Mouse (Mus musculus) heart, embryonic 10.5 days (tissue): ENCODE measurements around the gene Ninl. TPM values are rescaled to one million over a fixed set of nuclear protein-coding genes. Genes with fewer than 3 reads are reported as not detected.
A peak's percentile ranks its signal among the peaks of the same experiment; 100 is the strongest.

ENCODE experiments used
- DNase-seq: peaks from one replicate; pipeline ENCODE4 v3.0.0-alpha.2; 2017; ENCODE audit warnings: low spot score
- H3K27ac ChIP-seq: fragments of 300-500 bp; sonication (generic); 2 replicates; pipeline ENCODE4 v1.5.1; 2016; ENCODE audit warnings: mild to moderate bottlenecking
- H3K27me3 ChIP-seq: fragments of 300-500 bp; sonication (generic); 2 replicates; pipeline ENCODE4 v1.6.1; 2016; ENCODE audit warnings: mild to moderate bottlenecking; ENCODE audit not compliant: poor library complexity, insufficient read depth, severe bottlenecking
- H3K36me3 ChIP-seq: fragments of 300-500 bp; sonication (generic); 2 replicates; pipeline ENCODE4 v1.6.1; 2016; ENCODE audit warnings: mild to moderate bottlenecking, moderate library complexity
- H3K4me1 ChIP-seq: fragments of 300-500 bp; sonication (generic); 2 replicates; pipeline ENCODE4 v1.6.1; 2016; ENCODE audit warnings: mild to moderate bottlenecking
- H3K4me3 ChIP-seq: fragments of 300-500 bp; sonication (generic); 2 replicates; pipeline ENCODE4 v1.5.1; 2016; ENCODE audit warnings: mild to moderate bottlenecking, moderate library complexity
- H3K9me3 ChIP-seq: fragments of 300-500 bp; sonication (generic); 2 replicates; pipeline ENCODE4 v1.6.1; 2016; ENCODE audit warnings: mild to moderate bottlenecking, moderate library complexity
- WGBS: fragments of 180-500 bp; shearing (Covaris S2); methylation state at CpG from one replicate; pipeline ENCODE4 v1.1.7; 2016; 5-methylcytosine and 5-hydroxymethylcytosine counted together
- polyA plus RNA-seq: library from polyadenylated mRNA; unstranded; fragments of >200 nt; fragmentation: Nextera tagmentation; extraction: Ambion mirVana; gene quantifications from 2 replicates; pipeline ENCODE4 v1.2.1, GENCODE M21; 2016

Ninl gene
- polyA plus RNA-seq, 1 experiment from 2014 or later: 10.9 TPM

DNA sequence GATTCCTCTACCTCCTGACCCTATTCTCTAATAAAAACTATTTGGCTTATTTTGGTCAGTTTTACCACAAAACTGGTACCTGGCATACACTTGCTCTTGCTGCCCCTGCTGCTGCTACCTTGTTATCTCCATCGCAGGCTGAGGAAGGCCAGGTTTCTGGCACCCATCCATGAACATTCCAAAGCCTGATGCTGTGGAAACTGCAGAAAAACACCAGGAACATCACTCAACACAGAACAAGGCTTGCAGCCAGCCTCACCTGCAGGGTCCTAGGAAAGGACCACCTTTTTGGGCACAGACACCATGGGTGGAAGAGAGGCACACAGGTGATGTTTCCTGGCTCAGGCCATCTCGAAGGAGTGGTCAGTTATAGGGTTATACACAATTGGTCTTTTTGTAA is 48.7 kb downstream of the Ninl start:
- Histone ChIP-seq H3K27ac (no peak overlapping the region), H3K27me3 (no peaks in the 10 kb centered on the region), H3K4me1 (peaks cover 5% of the 10 kb centered on the region; the same call in 1 of the 2 replicates), H3K36me3 (no peaks in the 10 kb centered on the region), H3K9me3 (no peaks in the 10 kb centered on the region), H3K4me3 (no peak overlapping the region)
- DNase-seq: peak; percentile 69
- WGBS: 82% methylated on average over 2 of the region's 2 CpGs

DNA sequence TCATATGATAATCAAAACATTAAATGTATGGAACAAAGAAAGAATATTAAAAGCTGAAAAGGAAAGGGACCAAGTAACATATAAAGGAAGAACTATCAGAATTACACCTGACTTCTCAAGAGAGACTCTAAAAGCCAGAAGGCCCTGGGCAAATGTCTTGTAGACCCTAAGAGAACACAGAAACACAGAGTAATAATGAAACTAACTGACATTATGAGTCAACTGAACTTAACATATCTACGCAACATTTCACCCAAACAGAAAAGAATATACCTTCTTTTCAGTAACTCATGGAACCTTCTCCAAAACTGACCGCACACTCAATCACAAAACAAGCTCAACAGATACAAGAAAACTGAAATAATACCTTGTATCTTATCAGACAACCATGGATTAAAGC is 53.8 kb downstream of the Ninl start:
- WGBS: 89% methylated on average over 2 of the region's 2 CpGs
- H3K27me3 ChIP-seq: no peaks in the 10 kb centered on the region

DNA sequence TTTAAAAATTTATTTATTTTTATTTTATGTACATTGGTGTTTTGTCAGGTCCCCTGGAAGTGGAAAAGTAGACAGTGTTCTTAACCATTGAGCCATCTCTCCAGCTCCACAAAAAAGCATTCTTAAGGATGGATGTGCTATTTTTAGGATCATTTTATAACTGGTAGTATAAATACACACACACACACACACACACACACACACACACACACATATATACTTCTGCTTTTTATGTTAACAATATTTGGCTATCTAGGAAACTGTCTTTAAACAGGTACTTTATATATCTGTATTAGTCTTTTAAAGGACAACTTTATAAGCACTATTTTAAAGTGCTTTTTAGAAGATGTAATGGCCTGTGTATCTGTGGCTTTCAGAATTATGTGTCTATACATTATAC is 57.1 kb downstream of the Ninl start:
- 0 out of 2 replicates have a peak, but pooled peaks cover 3% of the 10 kb centered on the region for H3K36me3 ChIP-seq
- H3K27me3 ChIP-seq: no peaks in the 10 kb centered on the region
- DNase-seq: no peak

More for the DNA sequence above, 53.8 kb downstream of the Ninl start:
- Histone ChIP-seq H3K36me3 (no peaks in the 10 kb centered on the region), H3K4me1 (peaks cover 5% of the 10 kb centered on the region), H3K9me3 (no peaks in the 10 kb centered on the region), H3K4me3 (no peak overlapping the region), H3K27ac (no peak overlapping the region)
- no peak for DNase-seq

GRCm38 (mm10) chr2:150981524-150981923 is 57.7 kb downstream of the Ninl start:
- DNase-seq: peak; percentile 68
- Histone ChIP-seq H3K4me1 (peaks cover 3% of the 10 kb centered on the region; the same call in 1 of the 2 replicates), H3K9me3 (no peaks in the 10 kb centered on the region), H3K27me3 (no peaks in the 10 kb centered on the region), H3K27ac (no peak overlapping the region), H3K36me3 (0 out of 2 replicates have a peak, but pooled peaks cover 3% of the 10 kb centered on the region), H3K4me3 (no peak overlapping the region)
- WGBS: 47% methylated on average over 7 of the region's 7 CpGs

More for the DNA sequence above, 57.1 kb downstream of the Ninl start:
- no peaks in the 10 kb centered on the region for H3K9me3 ChIP-seq
- H3K27ac ChIP-seq: no peak overlapping the region
- no peak overlapping the region for H3K4me3 ChIP-seq
- H3K4me1 ChIP-seq: peaks cover 3% of the 10 kb centered on the region; the same call in 1 of the 2 replicates

DNA sequence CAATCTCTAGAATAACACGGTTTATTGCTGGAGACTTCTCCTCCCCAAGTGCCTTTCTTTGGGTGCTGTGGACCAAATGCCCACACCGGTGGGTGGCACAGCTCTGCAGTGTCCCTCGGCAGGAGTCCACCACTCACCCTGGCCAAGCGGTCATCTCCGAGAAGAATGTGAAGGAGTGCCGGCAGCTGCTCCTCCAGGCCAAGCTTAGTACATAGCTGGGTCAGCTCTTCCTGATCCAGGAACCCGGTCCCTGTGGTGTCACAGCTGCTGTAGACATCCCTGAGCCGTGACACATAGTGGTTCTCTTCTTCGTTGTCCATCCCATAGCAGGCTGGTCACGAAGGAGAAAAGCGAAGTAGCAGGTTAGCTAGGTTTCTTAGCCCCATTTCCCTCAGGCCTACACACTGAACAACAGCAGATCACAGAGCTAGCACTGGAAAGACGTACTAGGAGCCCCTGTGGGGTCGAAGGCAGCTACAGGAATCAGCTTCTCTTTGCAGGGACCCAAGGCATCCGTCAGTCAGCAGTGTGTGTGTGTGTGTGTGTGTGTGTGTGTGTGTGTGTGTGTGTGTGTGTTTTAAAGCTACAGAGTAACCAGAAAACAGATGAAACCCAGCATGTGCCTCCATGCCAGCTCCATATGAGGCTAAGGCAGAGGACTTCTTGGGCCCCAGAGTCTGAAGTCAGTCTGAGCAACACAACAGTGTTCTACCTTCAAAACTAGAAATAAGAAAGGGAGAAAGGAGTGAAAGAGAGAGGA is 59.1 kb downstream of the Ninl start:
- H3K36me3 ChIP-seq: peaks cover 12% of the 10 kb centered on the region; the same call in 1 of the 2 replicates
- 0 out of 2 replicates have a peak overlapping the region, but pooled peaks have one; percentile 3 for H3K27ac ChIP-seq
- WGBS: 79% methylated on average over 14 of the region's 14 CpGs
- no peak overlapping the region for H3K4me3 ChIP-seq
- H3K9me3 ChIP-seq: no peaks in the 10 kb centered on the region
- H3K27me3 ChIP-seq: no peaks in the 10 kb centered on the region
- peak; percentile 76 for DNase-seq
- H3K4me1 ChIP-seq: peaks cover 11% of the 10 kb centered on the region

- WGBS: 74% methylated on average over 3 of the region's 3 CpGs
- H3K27ac ChIP-seq: peak overlapping the region; percentile 22; the same call in 1 of the 2 replicates
- H3K36me3 ChIP-seq: peaks cover 23% of the 10 kb centered on the region
- H3K9me3 ChIP-seq: no peaks in the 10 kb centered on the region
- no peaks in the 10 kb centered on the region for H3K27me3 ChIP-seq
- DNase-seq: peak; percentile 76
- H3K4me3 ChIP-seq: no peak overlapping the region
- peaks cover 11% of the 10 kb centered on the region for H3K4me1 ChIP-seq
Observed at GRCm38 (mm10) chr2:150978791-150979190, 60.4 kb downstream of the Ninl start.

DNA sequence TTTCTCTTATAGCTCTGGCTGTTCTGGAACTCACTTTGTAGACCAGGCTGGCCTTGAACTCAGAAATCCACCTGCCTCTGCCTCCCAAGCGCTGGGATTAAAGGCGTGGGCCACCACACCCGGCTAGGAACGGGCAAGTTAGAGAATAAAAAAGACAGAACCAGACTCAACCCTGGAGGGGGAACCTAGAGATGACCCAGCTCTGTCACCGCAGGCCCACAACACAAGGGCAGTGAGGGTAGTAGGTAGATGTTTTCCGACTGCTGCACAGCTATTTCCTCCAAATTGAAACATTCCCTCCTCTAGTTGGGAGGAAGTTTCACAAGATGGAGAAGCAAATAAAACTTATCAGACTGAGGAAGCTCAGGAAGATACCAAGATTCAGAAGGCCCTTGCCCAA is 61.5 kb downstream of the Ninl start:
- peaks cover 31% of the 10 kb centered on the region for H3K36me3 ChIP-seq
- no peak overlapping the region for H3K4me3 ChIP-seq
- peak; percentile 74 for DNase-seq
- H3K9me3 ChIP-seq: no peaks in the 10 kb centered on the region
- WGBS: 90% methylated on average over 6 of the region's 6 CpGs
- 0 out of 2 replicates have a peak overlapping the region, but pooled peaks have one; percentile 10 for H3K27ac ChIP-seq
- H3K27me3 ChIP-seq: no peaks in the 10 kb centered on the region
- peaks cover 11% of the 10 kb centered on the region for H3K4me1 ChIP-seq

DNA sequence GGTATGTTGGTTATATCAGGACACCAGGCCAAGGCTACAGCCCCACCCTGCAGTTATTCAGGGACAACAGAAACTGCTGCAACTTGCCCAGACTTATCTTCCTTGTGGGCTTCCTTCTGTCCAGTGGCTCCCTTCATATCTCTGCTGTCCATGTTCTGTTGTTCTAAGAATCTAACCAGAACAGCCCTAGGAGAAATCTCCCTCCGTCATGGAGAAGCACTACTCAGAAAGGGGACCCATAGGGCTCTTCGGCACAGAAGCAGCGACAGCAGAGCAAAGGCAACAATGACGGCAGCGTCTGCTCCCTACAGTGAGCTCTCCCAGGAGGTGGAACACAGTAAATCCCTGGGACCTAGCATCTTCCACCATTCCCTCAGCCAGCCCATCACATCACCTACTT is 62.3 kb downstream of the Ninl start:
- Histone ChIP-seq H3K27me3 (no peaks in the 10 kb centered on the region), H3K36me3 (peaks cover 31% of the 10 kb centered on the region), H3K9me3 (no peaks in the 10 kb centered on the region), H3K4me1 (peaks cover 11% of the 10 kb centered on the region), H3K27ac (no peak overlapping the region), H3K4me3 (no peak overlapping the region)
- peak; percentile 91 for DNase-seq
- WGBS: 66% methylated on average over 5 of the region's 5 CpGs

- H3K36me3 ChIP-seq: peaks cover 32% of the 10 kb centered on the region
- 91% methylated on average over 8 of the region's 8 CpGs for WGBS
- peaks cover 7% of the 10 kb centered on the region; the same call in 1 of the 2 replicates for H3K4me1 ChIP-seq
- no peak overlapping the region for H3K4me3 ChIP-seq
- peak; percentile 63 for DNase-seq
- H3K27ac ChIP-seq: no peak overlapping the region
- no peaks in the 10 kb centered on the region for H3K9me3 ChIP-seq
- H3K27me3 ChIP-seq: no peaks in the 10 kb centered on the region
Observed at GRCm38 (mm10) chr2:150973401-150974115, 65.6 kb downstream of the Ninl start.

- no peak overlapping the region for H3K27ac ChIP-seq
- H3K27me3 ChIP-seq: no peaks in the 10 kb centered on the region
- H3K9me3 ChIP-seq: no peaks in the 10 kb centered on the region
- WGBS: 92% methylated on average over 3 of the region's 3 CpGs
- no peak overlapping the region for H3K4me3 ChIP-seq
- H3K36me3 ChIP-seq: peaks cover 32% of the 10 kb centered on the region
- peak; percentile 53 for DNase-seq
- H3K4me1 ChIP-seq: peaks cover 7% of the 10 kb centered on the region; the same call in 1 of the 2 replicates
Observed at GRCm38 (mm10) chr2:150972681-150973080, 66.5 kb downstream of the Ninl start.

DNA sequence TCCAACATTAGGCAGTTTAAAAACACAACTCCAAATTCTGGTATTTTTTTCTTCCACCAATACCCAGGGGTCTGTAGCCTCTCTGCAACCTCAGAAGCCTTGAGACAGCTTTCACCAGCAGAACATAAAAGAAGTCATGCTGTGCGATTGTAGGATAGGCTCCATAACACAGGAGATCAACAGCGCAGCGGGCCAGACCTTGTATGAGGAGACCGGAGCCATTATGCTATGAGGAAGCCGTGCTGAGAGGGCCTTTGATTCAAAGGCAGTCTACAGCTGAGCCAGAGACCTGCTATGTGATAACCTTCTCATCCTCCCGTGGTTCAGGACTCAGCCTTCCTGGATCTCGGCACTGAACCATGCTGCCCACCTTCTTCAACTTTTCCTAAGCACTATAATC is 67.3 kb downstream of the Ninl start:
- 87% methylated on average over 7 of the region's 7 CpGs for WGBS
- peaks cover 7% of the 10 kb centered on the region; the same call in 1 of the 2 replicates for H3K4me1 ChIP-seq
- H3K4me3 ChIP-seq: no peak overlapping the region
- peak; percentile 48 for DNase-seq
- H3K27me3 ChIP-seq: no peaks in the 10 kb centered on the region
- no peaks in the 10 kb centered on the region for H3K9me3 ChIP-seq
- peaks cover 32% of the 10 kb centered on the region for H3K36me3 ChIP-seq
- no peak overlapping the region for H3K27ac ChIP-seq

DNA sequence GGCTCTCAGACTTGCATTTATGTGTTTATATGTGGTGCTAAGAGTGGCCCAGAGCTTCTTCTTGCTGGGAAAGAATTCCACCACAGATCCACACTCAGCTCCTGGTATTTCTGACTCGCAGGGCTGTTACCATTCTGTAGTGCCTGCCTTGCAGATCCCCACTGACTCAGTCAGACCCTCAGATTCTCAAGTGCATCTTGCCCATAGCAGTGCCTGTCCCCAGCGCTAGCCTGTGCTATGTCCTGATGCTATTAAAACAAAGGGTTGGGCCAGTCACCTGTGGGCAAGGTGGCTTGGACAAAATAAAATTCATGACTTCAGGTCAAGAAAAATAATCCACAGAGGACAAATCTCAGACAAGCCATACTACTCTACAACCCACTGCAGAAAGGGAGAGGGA is 70.0 kb downstream of the Ninl start:
- Histone ChIP-seq H3K9me3 (no peaks in the 10 kb centered on the region), H3K4me3 (no peak overlapping the region), H3K36me3 (peaks cover 17% of the 10 kb centered on the region), H3K27ac (no peak overlapping the region), H3K27me3 (no peaks in the 10 kb centered on the region), H3K4me1 (no peaks in the 10 kb centered on the region)
- 89% methylated on average over 2 of the region's 2 CpGs for WGBS
- DNase-seq: peak; percentile 60

- peak; percentile 64 for DNase-seq
- WGBS: 90% methylated on average over 2 of the region's 2 CpGs
- H3K36me3 ChIP-seq: 0 out of 2 replicates have a peak, but pooled peaks cover 4% of the 10 kb centered on the region
- H3K27me3 ChIP-seq: no peaks in the 10 kb centered on the region
- H3K4me1 ChIP-seq: no peaks in the 10 kb centered on the region
- no peak overlapping the region for H3K4me3 ChIP-seq
- H3K9me3 ChIP-seq: no peaks in the 10 kb centered on the region
- no peak overlapping the region for H3K27ac ChIP-seq
Observed at GRCm38 (mm10) chr2:150967491-150967890, 71.7 kb downstream of the Ninl start.
